Mouse (Mus musculus) v-Abl transformed pro-B cells (cell line): Measurements from ENCODE around the gene Prkg1.
"Not testable (repeated sequence)": the region's sequence is repeated elsewhere in the genome, so short reads cannot be mapped to it uniquely, and the experiment has no call there.

Source experiments
- in situ Hi-C, 2 experiments: fragments of 400-800 bp; cut with MboI; formaldehyde crosslinking; loops; one replicate each; pipeline ENCODE4 v1.15.1; 2025; ENCODE audit not compliant: unreplicated experiment in 2 of 2

Gene Prkg1

DNA sequence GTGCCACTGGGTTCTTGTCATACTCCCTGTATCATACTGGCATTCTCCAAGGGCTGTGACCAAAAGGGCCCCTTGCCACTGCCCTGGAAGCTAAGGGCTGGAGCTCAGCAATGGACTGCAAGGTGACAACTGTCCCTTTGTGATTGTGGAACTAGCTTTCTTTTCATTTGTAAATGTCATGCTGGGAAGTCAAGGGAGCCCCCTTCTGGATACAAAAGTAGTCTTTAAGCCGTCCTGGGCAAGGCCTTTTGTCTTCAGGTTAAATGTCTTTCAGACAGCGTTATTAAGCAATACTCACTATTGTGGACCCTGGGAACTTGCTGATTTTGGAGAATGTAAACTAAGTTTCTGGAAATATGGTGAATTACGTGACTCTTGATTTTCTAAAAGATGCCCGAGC, 1211.1 kb downstream of the Prkg1 start:
- in situ Hi-C loops: loop anchor here in 1 of 2 experiments (5.0 to 25.0 kb wide), 4 partner anchors 306 to 866 kb away; partner anchors contain the start of gene Mlana

DNA sequence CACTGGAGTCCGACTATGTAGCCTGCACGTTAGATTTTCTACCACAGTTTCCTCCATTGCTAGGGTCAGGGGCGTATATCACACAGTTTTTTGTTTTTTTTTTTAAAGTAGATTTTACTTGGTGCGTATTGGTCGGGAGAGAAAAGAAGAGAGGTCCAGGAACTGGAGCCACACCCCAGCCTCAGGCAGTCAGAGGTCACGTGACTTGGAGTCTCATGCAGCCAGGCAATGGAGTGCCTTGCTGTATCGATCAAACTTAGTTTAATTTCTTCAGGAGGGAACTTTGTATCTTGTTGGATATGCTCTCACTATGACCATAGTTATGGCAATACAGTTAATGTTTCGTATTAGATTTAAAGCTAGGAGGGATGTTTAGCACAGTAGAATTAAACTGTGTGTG, 1212.6 kb downstream of the Prkg1 start:
- in situ Hi-C loops: loop anchor here in 1 of 2 experiments (5.0 to 25.0 kb wide), 4 partner anchors 305 to 865 kb away; partner anchors contain the start of gene Mlana

GRCm38 (mm10) chr19:30549854-30550647, 1214.8 kb downstream of the Prkg1 start:
- in situ Hi-C loops: loop anchor here in 1 of 2 experiments (5.0 to 25.0 kb wide), 4 partner anchors 303 to 863 kb away; partner anchors contain the start of gene Mlana

DNA sequence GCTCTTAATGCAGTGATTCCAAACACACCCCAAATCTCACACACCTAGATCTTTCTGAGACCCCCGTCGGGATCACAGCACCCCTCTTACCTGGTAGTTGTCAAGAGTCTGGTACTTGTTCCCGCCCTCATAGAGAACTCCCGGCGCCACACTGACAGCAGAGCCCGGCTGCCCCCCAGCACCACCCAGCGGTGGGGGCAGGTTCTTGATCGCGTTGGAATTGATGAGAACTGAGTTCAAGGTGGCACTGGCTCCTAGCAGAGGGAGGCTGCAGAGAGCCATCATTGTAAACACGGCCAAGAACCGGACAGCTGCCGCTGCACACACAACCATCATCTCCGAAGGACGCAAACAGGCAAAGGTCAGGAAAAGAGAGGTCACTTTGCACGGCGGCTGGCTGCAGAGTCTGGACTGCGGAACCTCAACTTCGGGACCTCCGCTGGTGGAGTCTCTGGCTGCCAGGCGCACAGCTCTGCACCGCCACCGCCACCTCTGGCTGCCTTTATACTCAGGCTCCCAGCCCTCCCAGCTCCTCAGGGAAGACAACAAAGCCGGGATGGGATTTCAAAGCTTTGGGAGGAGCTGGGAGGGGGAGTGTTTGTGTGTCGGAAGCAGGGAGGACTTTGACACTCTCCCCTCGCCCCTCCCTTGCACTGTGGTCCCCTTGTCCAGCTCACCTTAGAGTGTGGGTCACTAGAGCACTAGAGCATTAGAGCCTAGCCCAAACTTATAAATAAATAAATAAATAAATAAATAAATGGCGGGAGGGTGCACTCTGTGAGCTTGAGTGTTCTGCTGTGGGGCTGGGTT, 1215.6 kb downstream of the Prkg1 start, which contains the start of gene Dkk1:
Gene Dkk1 (minus strand): TSS at position 622 of the 810 bp plus-strand sequence.
- in situ Hi-C loops: no loop called here

DNA sequence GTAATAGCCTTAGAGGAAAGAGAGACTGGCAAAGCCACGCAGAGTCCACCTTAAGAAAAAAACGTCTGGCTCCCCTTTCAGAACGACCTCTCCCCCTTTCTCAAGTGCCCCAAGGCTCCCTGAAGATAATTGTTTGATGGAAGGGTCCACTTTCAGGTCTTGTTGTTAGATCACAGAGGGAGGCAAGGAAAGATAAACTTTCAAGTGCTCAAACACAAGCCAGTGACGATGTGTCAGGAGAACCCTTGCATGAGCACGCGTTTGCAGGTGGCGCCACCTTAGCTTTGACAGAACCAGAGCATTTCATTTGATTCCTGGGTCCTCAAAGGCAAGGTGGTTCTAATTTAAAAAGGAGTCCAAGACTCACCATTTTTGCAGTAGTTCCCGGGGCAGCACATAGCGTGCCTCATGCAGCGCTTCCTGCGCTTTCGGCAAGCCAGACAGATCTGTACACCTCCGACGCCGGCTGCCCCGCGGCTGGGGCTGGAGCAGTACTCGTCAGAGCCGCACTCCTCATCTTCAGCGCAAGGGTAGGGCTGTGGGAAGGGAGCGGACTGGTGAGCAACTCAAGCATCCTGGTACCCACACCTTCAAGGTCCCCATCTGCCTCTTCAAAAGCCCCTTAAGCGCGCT, 1216.3 kb downstream of the Prkg1 start:
- in situ Hi-C loops: no loop called here

- in situ Hi-C loops: not testable (repeated sequence)
Measured at GRCm38 (mm10) chr19:30539365-30539941, 1225.4 kb downstream of the Prkg1 start.

DNA sequence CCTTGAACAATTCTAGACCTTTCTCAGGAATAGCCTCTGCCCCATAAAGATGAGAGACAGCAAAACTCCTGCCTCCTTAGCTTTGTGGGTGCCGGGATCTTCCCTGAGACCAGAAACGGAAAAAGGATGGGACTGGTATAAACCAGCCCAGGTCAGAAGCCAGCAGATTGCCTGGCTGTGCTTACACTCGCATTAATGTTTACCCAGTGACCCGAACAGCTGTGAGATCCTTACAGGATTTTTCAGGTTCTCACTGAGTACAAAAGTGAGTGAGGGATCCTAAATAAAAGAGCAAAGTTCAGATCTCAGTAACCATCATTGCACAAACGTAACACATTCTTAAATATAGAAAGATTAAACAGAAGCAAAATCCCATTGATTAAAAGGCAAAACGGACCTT, 1248.1 kb downstream of the Prkg1 start:
- in situ Hi-C loops: no loop called here
